Mouse (Mus musculus) adrenal gland, postnatal 10 days (tissue): ENCODE measurements around the gene Vsnl1. TPM values are rescaled to one million over a fixed set of nuclear protein-coding genes. Genes with fewer than 3 reads are reported as not detected.

Experiments
- DNase-seq: peaks from one replicate; pipeline ENCODE4 v3.0.0; 2021; ENCODE audit warnings: mixed read lengths
- microRNA-seq: library from miRNA; unstranded; fragments of <30 nt; microRNA quantifications from one replicate; pipeline ENCODE4 v1.2.0, GENCODE M21; 2021
- total RNA-seq, 2 experiments: library from RNA; stranded (reverse); gene quantifications; 2 replicates each; pipeline ENCODE4 v1.2.3; 2021

Gene Vsnl1
- total RNA-seq, 2 experiments from 2014 or later, result 18.2 to 26.9 TPM

GRCm38 (mm10) chr12:11277207-11277606 lies 159.2 kb downstream of the Vsnl1 start:
- no peak for DNase-seq

DNA sequence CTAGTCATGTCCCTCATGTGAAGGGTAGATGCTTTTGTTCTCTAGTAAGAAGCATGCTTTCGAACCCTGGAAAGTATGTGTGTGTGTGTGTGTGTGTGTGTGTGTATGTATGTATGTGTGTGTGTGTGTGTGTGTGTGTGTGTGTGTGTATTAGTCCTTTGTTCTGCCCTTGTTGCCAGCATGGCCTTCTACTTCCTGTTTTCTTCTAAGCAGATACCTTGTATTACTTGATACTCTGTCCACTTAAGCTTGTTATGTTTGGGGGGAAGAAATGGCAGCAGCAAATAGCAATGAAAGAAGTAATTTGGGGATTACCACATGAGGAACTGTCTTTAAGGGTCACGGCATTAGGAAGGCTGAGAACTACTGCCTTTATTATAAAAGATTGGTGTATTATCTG lies 159.8 kb downstream of the Vsnl1 start:
- no peak for DNase-seq

Small RNA genes within 50 kb of the gene (microRNA-seq; reads per million reads assigned to microRNA genes)
- gene Mir7675, result not detected

Other genes with a start within 250 kb of the Vsnl1 start
- gene Msgn1, start 227.6 kb downstream of the Vsnl1 start, total RNA-seq, result not detected
- 1 to 10 TPM; 5.6 to 7.6 TPM for gene Gen1, start 170.8 kb downstream of the Vsnl1 start, total RNA-seq
- gene Smc6, start 170.7 kb downstream of the Vsnl1 start, total RNA-seq, result 10 to 100 TPM; 50.0 to 58.1 TPM
- gene Rad51ap2, start 19.5 kb upstream of the Vsnl1 start, total RNA-seq, result under 1 TPM; 0.12 to 0.58 TPM